Mouse (Mus musculus): Measurements from ENCODE around the gene Hivep1.

Gene Hivep1

GRCm38 (mm10) chr13:42075546-42075945, 23.7 kb downstream of the Hivep1 start:
- no peak for DNase-seq (ENCODE audit: low read depth, low spot score)

GRCm38 (mm10) chr13:42076751-42077302, 25.0 kb downstream of the Hivep1 start:
- DNase-seq (ENCODE audit: low read depth, low spot score), result no peak

GRCm38 (mm10) chr13:42077629-42078028, 25.8 kb downstream of the Hivep1 start:
- DNase-seq (ENCODE audit: low read depth, low spot score), result no peak

- no peak for DNase-seq (ENCODE audit: low read depth, low spot score)
Measured at GRCm38 (mm10) chr13:42080131-42080916, 28.5 kb downstream of the Hivep1 start.

GRCm38 (mm10) chr13:42088339-42088738, 36.5 kb downstream of the Hivep1 start:
- no peak for DNase-seq (ENCODE audit: low read depth, low spot score)

GRCm38 (mm10) chr13:42089025-42089424, 37.2 kb downstream of the Hivep1 start:
- DNase-seq (ENCODE audit: low read depth, low spot score), result no peak

- no peak for DNase-seq (ENCODE audit: low read depth, low spot score)
Measured at GRCm38 (mm10) chr13:42090751-42091150, 38.9 kb downstream of the Hivep1 start.

- DNase-seq (ENCODE audit: low read depth, low spot score), result no peak
Measured at GRCm38 (mm10) chr13:42092392-42093139, 40.7 kb downstream of the Hivep1 start.

- DNase-seq (ENCODE audit: low read depth, low spot score), result peak; percentile 33
Measured at GRCm38 (mm10) chr13:42093268-42094042, 41.6 kb downstream of the Hivep1 start.

GRCm38 (mm10) chr13:42095826-42096515, 44.1 kb downstream of the Hivep1 start:
- DNase-seq (ENCODE audit: low read depth, low spot score), result no peak

- no peak for DNase-seq (ENCODE audit: low read depth, low spot score)
Measured at GRCm38 (mm10) chr13:42097109-42097508, 45.3 kb downstream of the Hivep1 start.

- peak; percentile 36 for DNase-seq (ENCODE audit: low read depth, low spot score)
Measured at GRCm38 (mm10) chr13:42098522-42098921, 46.7 kb downstream of the Hivep1 start.

GRCm38 (mm10) chr13:42099523-42099922, 47.7 kb downstream of the Hivep1 start:
- no peak for DNase-seq (ENCODE audit: low read depth, low spot score)

- DNase-seq (ENCODE audit: low read depth, low spot score), result no peak
Measured at GRCm38 (mm10) chr13:42101440-42102190, 49.8 kb downstream of the Hivep1 start.

- peak; percentile 88 for DNase-seq (ENCODE audit: low read depth, low spot score)
Measured at GRCm38 (mm10) chr13:42102980-42103379, 51.2 kb downstream of the Hivep1 start.

- DNase-seq (ENCODE audit: low read depth, low spot score), result peak; percentile 82
Measured at GRCm38 (mm10) chr13:42103486-42104166, 51.8 kb downstream of the Hivep1 start.

GRCm38 (mm10) chr13:42104371-42104770, 52.5 kb downstream of the Hivep1 start:
- peak; percentile 27 for DNase-seq (ENCODE audit: low read depth, low spot score)

GRCm38 (mm10) chr13:42108483-42109215, 56.8 kb downstream of the Hivep1 start:
- DNase-seq (ENCODE audit: low read depth, low spot score), result no peak

GRCm38 (mm10) chr13:42110416-42110815, 58.6 kb downstream of the Hivep1 start:
- DNase-seq (ENCODE audit: low read depth, low spot score), result no peak

Measured in A20 (cell line).